Mouse (Mus musculus) hindbrain, postnatal 0 days (tissue): ENCODE measurements around the gene Nup153. TPM values are rescaled to one million over a fixed set of nuclear protein-coding genes. Genes with fewer than 3 reads are reported as not detected.
A peak's percentile ranks its signal among the peaks of the same experiment; 100 is the strongest.

Source experiments
- ATAC-seq: fragments of 200-750 bp; cut with Nextera tagmentation; 2 replicates; pipeline ENCODE4 v1.8.0; 2017; ENCODE audit warnings: mild to moderate bottlenecking, moderate TSS enrichment, moderate library complexity
- DNase-seq: peaks from one replicate; pipeline ENCODE4 v3.0.0-alpha.2; 2015; ENCODE audit warnings: low spot score
- H3K27ac ChIP-seq: fragments of 300-500 bp; sonication (generic); 2 replicates; pipeline ENCODE4 v1.5.1; 2014; ENCODE audit warnings: mild to moderate bottlenecking
- H3K27me3 ChIP-seq: fragments of 300-500 bp; sonication (generic); 2 replicates; pipeline ENCODE4 v1.6.1; 2014; ENCODE audit warnings: low read length, mixed read lengths; ENCODE audit not compliant: insufficient read depth
- H3K36me3 ChIP-seq: fragments of 300-500 bp; sonication (generic); 2 replicates; pipeline ENCODE4 v1.6.1; 2014; ENCODE audit warnings: low read length, mixed read lengths; ENCODE audit not compliant: insufficient read depth
- H3K4me1 ChIP-seq: fragments of 300-500 bp; sonication (generic); 2 replicates; pipeline ENCODE4 v1.6.1; 2014; ENCODE audit warnings: antibody characterized with exemption, low read length, mixed read lengths; ENCODE audit not compliant: insufficient read depth
- H3K4me2 ChIP-seq: fragments of 300-500 bp; sonication (generic); 2 replicates; pipeline ENCODE4 v1.6.1; 2014; ENCODE audit warnings: low read depth, mild to moderate bottlenecking, low read length, moderate library complexity, mixed read lengths
- H3K4me3 ChIP-seq: fragments of 300-500 bp; sonication (generic); 2 replicates; pipeline ENCODE4 v1.5.1; 2014; ENCODE audit warnings: low read length
- H3K9ac ChIP-seq: fragments of 300-500 bp; sonication (generic); replicated peaks from 2 replicates; pipeline ENCODE4 v1.6.1; 2014; ENCODE audit warnings: mild to moderate bottlenecking, low read length, moderate library complexity, mixed read lengths
- H3K9me3 ChIP-seq: fragments of 300-500 bp; sonication (generic); 2 replicates; pipeline ENCODE4 v1.6.1; 2016; ENCODE audit warnings: low read length, mixed read lengths
- CTCF ChIP-seq: IDR thresholded peaks from 2 replicates; pipeline ENCODE4 v1.5.1; 2016; ENCODE audit warnings: antibody characterized with exemption, control low read depth, low read depth
- WGBS: fragments of 180-500 bp; shearing (Covaris S2); extraction: QIAGEN DNeasy Blood & Tissue Kit; methylation state at CpG from one replicate; pipeline ENCODE4 v1.1.7; 2014; 5-methylcytosine and 5-hydroxymethylcytosine counted together
- polyA plus RNA-seq: library from polyadenylated mRNA; unstranded; fragments of >200 nt; fragmentation: Nextera tagmentation; extraction: Ambion mirVana; gene quantifications from 2 replicates; pipeline ENCODE4 v1.2.1, GENCODE M21; 2015
- total RNA-seq: library from RNA; depleted of rRNA; stranded (reverse); fragments of >200 nt; gene quantifications from 2 replicates; pipeline ENCODE4 v1.2.3, GENCODE M21; 2014

Nup153 gene
- total and polyA plus RNA-seq, 2 experiments from 2014 or later, result 10.6 to 88.6 TPM

- 26% methylated on average over 2 of the region's 2 CpGs for WGBS
- H3K4me1 ChIP-seq, result peaks cover 9% of the 10 kb centered on the region
- H3K9me3 ChIP-seq, result no peaks in the 10 kb centered on the region
- H3K27ac ChIP-seq, result no peak overlapping the region
- no peak overlapping the region for H3K9ac ChIP-seq
- no peak for ATAC-seq
- no peak for TF ChIP-seq CTCF
- H3K4me2 ChIP-seq, result peak overlapping the region; percentile 74
- DNase-seq, result no peak
- no peaks in the 10 kb centered on the region for H3K36me3 ChIP-seq
- H3K27me3 ChIP-seq, result no peaks in the 10 kb centered on the region
- H3K4me3 ChIP-seq, result no peak overlapping the region
Measured at GRCm38 (mm10) chr13:46725227-46725626, 2.5 kb downstream of the Nup153 start.

- no peak overlapping the region for H3K4me3 ChIP-seq
- H3K36me3 ChIP-seq, result no peaks in the 10 kb centered on the region
- no peaks in the 10 kb centered on the region for H3K9me3 ChIP-seq
- no peaks in the 10 kb centered on the region for H3K27me3 ChIP-seq
- H3K9ac ChIP-seq, result no peak overlapping the region
- no peak overlapping the region for H3K4me2 ChIP-seq
- peak; percentile 53 for TF ChIP-seq CTCF
- no peak for ATAC-seq
- H3K4me1 ChIP-seq, result peaks cover 9% of the 10 kb centered on the region
- peak; percentile 27 for DNase-seq
- H3K27ac ChIP-seq, result no peak overlapping the region
Measured at GRCm38 (mm10) chr13:46724371-46724770, 3.4 kb downstream of the Nup153 start.

- no peaks in the 10 kb centered on the region for H3K27me3 ChIP-seq
- no peak for ATAC-seq
Measured at GRCm38 (mm10) chr13:46721009-46721408, 6.7 kb downstream of the Nup153 start.

GRCm38 (mm10) chr13:46718893-46719400, 8.8 kb downstream of the Nup153 start:
- Histone ChIP-seq H3K36me3 (no peaks in the 10 kb centered on the region; the same call in 1 of the 2 replicates), H3K9me3 (no peaks in the 10 kb centered on the region), H3K4me2 (no peak overlapping the region), H3K4me1 (no peaks in the 10 kb centered on the region), H3K4me3 (no peak overlapping the region), H3K27me3 (no peaks in the 10 kb centered on the region), H3K27ac (no peak overlapping the region), H3K9ac (no peak overlapping the region)
- DNase-seq (no peak), ATAC-seq (no peak)
- TF ChIP-seq CTCF, result no peak
- WGBS, result 79% methylated on average over 5 of the region's 5 CpGs

More at GRCm38 (mm10) chr13:46721009-46721408, 6.7 kb downstream of the Nup153 start:
- Histone ChIP-seq H3K9ac (no peak overlapping the region), H3K36me3 (no peaks in the 10 kb centered on the region), H3K4me3 (no peak overlapping the region), H3K4me2 (no peak overlapping the region), H3K4me1 (peaks cover 9% of the 10 kb centered on the region), H3K27ac (no peak overlapping the region), H3K9me3 (no peaks in the 10 kb centered on the region)
- DNase-seq, result no peak
- TF ChIP-seq CTCF, result no peak

GRCm38 (mm10) chr13:46715976-46716639, 11.6 kb downstream of the Nup153 start:
- Histone ChIP-seq H3K4me2 (no peak overlapping the region), H3K4me3 (no peak overlapping the region), H3K4me1 (no peaks in the 10 kb centered on the region), H3K27me3 (no peaks in the 10 kb centered on the region), H3K9ac (no peak overlapping the region), H3K9me3 (no peaks in the 10 kb centered on the region), H3K36me3 (peaks cover 12% of the 10 kb centered on the region; the same call in 1 of the 2 replicates), H3K27ac (no peak overlapping the region)
- WGBS, result 81% methylated on average over 3 of the region's 3 CpGs
- ATAC-seq (no peak), DNase-seq (no peak)
- TF ChIP-seq CTCF, result no peak

- no peaks in the 10 kb centered on the region for H3K27me3 ChIP-seq
- TF ChIP-seq CTCF, result no peak
- no peak overlapping the region for H3K4me2 ChIP-seq
- DNase-seq (no peak), ATAC-seq (no peak)
- H3K27ac ChIP-seq, result no peak overlapping the region
- H3K9ac ChIP-seq, result no peak overlapping the region
- no peaks in the 10 kb centered on the region for H3K4me1 ChIP-seq
- peaks cover 20% of the 10 kb centered on the region; the same call in 1 of the 2 replicates for H3K36me3 ChIP-seq
- H3K4me3 ChIP-seq, result no peak overlapping the region
- no peaks in the 10 kb centered on the region for H3K9me3 ChIP-seq
- 84% methylated on average over 5 of the region's 5 CpGs for WGBS
Measured at GRCm38 (mm10) chr13:46713486-46713885, 14.3 kb downstream of the Nup153 start.

- 80% methylated on average over 5 of the region's 5 CpGs for WGBS
- 0 out of 2 replicates have a peak, but pooled peaks have one; percentile 43 for TF ChIP-seq CTCF
- no peaks in the 10 kb centered on the region for H3K4me1 ChIP-seq
- H3K4me2 ChIP-seq, result no peak overlapping the region
- peaks cover 7% of the 10 kb centered on the region; the same call in 1 of the 2 replicates for H3K36me3 ChIP-seq
- ATAC-seq, result no peak
- H3K9me3 ChIP-seq, result no peaks in the 10 kb centered on the region
- H3K27ac ChIP-seq, result no peak overlapping the region
- peak; percentile 24 for DNase-seq
- H3K4me3 ChIP-seq, result no peak overlapping the region
- no peaks in the 10 kb centered on the region for H3K27me3 ChIP-seq
- H3K9ac ChIP-seq, result no peak overlapping the region
Measured at GRCm38 (mm10) chr13:46703138-46703537, 24.6 kb downstream of the Nup153 start.
